Comparison of ENCODE assay signal across 27 mouse cellular contexts in the genomic region with DNA sequence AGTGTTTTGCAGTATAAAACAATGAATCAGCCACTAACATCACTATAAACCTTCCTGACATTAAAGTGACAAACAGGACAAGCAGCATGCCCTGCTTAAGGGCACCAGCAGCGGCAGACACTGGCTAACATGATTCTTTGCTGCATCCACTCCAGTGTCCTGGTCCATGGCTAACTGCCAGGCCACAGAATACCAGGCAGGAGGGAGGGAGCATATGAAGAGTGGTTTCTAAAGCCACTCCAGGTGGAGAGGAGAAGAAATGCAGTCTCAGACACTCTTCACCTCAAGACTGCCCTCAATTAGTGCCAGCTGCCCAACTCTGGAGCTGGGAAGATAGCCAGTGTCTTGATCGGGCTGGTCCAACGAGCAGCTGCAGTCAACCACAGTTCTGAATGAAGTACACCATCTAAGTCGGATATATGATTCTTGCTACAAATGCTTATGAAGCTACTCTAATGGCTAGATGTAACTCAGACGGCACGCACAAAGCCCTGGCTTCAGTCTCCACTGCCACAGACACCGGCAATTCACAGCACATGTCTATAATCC.
DNase-seq lines count a peak whose midpoint lies in the region; ATAC-seq lines count a peak whose summit lies in the region.
"Had no signal": no experiment of that assay in that cellular context is flagged by ENCODE, and none has a peak within 500 bp of the region (broad histone marks: within the 10 kb centered on the region; RNA-seq: fewer than 3 reads in every experiment).

No protein-coding gene starts in this region.

- peak; percentile 16 for DNase-seq in gastrocnemius, postnatal 10 days
- DNase-seq in gastrocnemius, postnatal 36 days: no peak
- DNase-seq in lung, postnatal 25 days (ENCODE audit: low spot score): peak; percentile 7
- DNase-seq in lung, postnatal 4 days: no peak
- DNase-seq in NIH3T3 (ENCODE audit: low read depth): peak; percentile 16
- DNase-seq: cerebellum, adult 8-10 months; gastrocnemius, postnatal 14 days; heart, adult 18-20 months; heart, postnatal 4 days; kidney, adult 11 months; kidney, postnatal 36 days; liver, postnatal 0 days; lung, postnatal 10 days; retina, postnatal 1 day; right cerebral cortex, postnatal 14 days had no signal

- H3K4me3 ChIP-seq in kidney, embryonic 16.5 days (ENCODE audit: low read length): no peak overlapping the region
- H3K4me3 ChIP-seq: forebrain, embryonic 13.5 days; hindbrain, embryonic 13.5 days; layer of hippocampus, adult 2 months; left cerebral cortex, adult 2 months; liver, embryonic 12.5 days; megakaryocyte, embryonic 14.5 days; midbrain, embryonic 13.5 days; neural tube, embryonic 15.5 days had no signal

- no peaks in the 10 kb centered on the region; the same call in 1 of the 2 replicates for H3K4me1 ChIP-seq in kidney, embryonic 16.5 days (ENCODE audit: insufficient read depth, low read length)
- H3K4me1 ChIP-seq: forebrain, embryonic 13.5 days; hindbrain, embryonic 13.5 days; liver, embryonic 12.5 days; megakaryocyte, embryonic 14.5 days; midbrain, embryonic 13.5 days; neural tube, embryonic 15.5 days had no signal

- no peak for ATAC-seq in kidney, embryonic 16.5 days (ENCODE audit: low FRiP score, low TSS enrichment)
- ATAC-seq: forebrain, embryonic 13.5 days; inflammation-experienced regulatory T-cells, adult 6 months; liver, embryonic 12.5 days; liver, postnatal 0 days; midbrain, embryonic 13.5 days had no signal

- H3K27me3 ChIP-seq in kidney, embryonic 16.5 days (ENCODE audit: insufficient read depth, low read length): no peaks in the 10 kb centered on the region
- H3K27me3 ChIP-seq: forebrain, embryonic 13.5 days; hindbrain, embryonic 13.5 days; liver, embryonic 12.5 days; midbrain, embryonic 13.5 days; neural tube, embryonic 15.5 days had no signal

- H3K9ac ChIP-seq in kidney, embryonic 16.5 days (replicated peaks; ENCODE audit: low read length): no peak overlapping the region
- H3K9ac ChIP-seq: forebrain, embryonic 13.5 days; hindbrain, embryonic 13.5 days; liver, embryonic 12.5 days; liver, postnatal 0 days; midbrain, embryonic 13.5 days; neural tube, embryonic 15.5 days had no signal

- no peak overlapping the region for H3K4me2 ChIP-seq in kidney, embryonic 16.5 days (replicated peaks; ENCODE audit: low read depth, low read length)
- H3K4me2 ChIP-seq: forebrain, embryonic 13.5 days; heart, embryonic 11.5 days; hindbrain, embryonic 13.5 days; liver, embryonic 12.5 days; midbrain, embryonic 13.5 days; neural tube, embryonic 15.5 days had no signal

- intact Hi-C loops in gastrocnemius, postnatal 36 days (cut with DNase I): no loop called here

- WGBS in kidney, embryonic 16.5 days: 93% methylated on average over 7 of the region's 7 CpGs

- H3K9me3 ChIP-seq in kidney, embryonic 16.5 days (ENCODE audit: low read length): no peaks in the 10 kb centered on the region
- H3K9me3 ChIP-seq: forebrain, embryonic 13.5 days; G1E; hindbrain, embryonic 13.5 days; liver, embryonic 12.5 days; megakaryocyte, embryonic 14.5 days; midbrain, embryonic 13.5 days; neural tube, embryonic 15.5 days had no signal

- H3K27ac ChIP-seq in kidney, embryonic 16.5 days (ENCODE audit: low read length): no peak overlapping the region
- H3K27ac ChIP-seq: forebrain, embryonic 13.5 days; hindbrain, embryonic 13.5 days; layer of hippocampus, adult 2 months; left cerebral cortex, adult 2 months; liver, embryonic 12.5 days; midbrain, embryonic 13.5 days; neural tube, embryonic 15.5 days had no signal

- no peaks in the 10 kb centered on the region for H3K36me3 ChIP-seq in kidney, embryonic 16.5 days (ENCODE audit: insufficient read depth, low read length)
- H3K36me3 ChIP-seq: G1E; hindbrain, embryonic 13.5 days; liver, embryonic 12.5 days; midbrain, embryonic 13.5 days; neural tube, embryonic 15.5 days had no signal

Comparison
In these comparisons a context has a peak if more than half of its experiments do, and no peak if none do; other contexts are left out.
1. DNase-seq: peak in gastrocnemius, postnatal 10 days (single experiment), lung, postnatal 25 days (single experiment) and NIH3T3 (single experiment); none in gastrocnemius, postnatal 36 days (0 of 2) and lung, postnatal 4 days (0 of 2).